Mouse (Mus musculus) monocyte, adult 2 months (primary cell): ENCODE results near the gene Gpr157.

Experiments used
- DNase-seq, 2 experiments: peaks; one replicate each; pipeline ENCODE4 v3.0.0; 2022; ENCODE audit warnings: low spot score in 2 of 2, low read depth in 1 of 2

Gpr157 gene

DNA sequence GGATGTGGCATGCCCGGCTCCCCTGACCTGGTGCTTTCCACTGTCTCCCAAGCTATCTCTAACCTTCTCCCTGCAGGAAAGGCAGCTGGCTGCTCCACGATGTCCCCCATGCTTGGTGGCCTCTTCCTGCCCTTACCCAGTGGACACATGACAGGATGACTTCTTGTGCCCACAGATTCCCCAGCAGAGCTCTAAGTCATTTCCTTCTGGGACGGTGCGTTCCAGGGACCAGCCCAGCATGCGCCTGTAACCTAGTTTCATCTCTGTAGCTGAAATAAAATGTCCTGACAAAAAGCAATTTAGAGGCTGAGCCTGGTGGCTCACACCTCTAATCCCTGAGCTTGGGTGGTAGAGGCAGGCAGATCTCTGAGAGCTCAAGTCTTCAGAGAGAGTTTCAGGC is 19.5 kb downstream of the Gpr157 start:
- DNase-seq, result no peak

DNA sequence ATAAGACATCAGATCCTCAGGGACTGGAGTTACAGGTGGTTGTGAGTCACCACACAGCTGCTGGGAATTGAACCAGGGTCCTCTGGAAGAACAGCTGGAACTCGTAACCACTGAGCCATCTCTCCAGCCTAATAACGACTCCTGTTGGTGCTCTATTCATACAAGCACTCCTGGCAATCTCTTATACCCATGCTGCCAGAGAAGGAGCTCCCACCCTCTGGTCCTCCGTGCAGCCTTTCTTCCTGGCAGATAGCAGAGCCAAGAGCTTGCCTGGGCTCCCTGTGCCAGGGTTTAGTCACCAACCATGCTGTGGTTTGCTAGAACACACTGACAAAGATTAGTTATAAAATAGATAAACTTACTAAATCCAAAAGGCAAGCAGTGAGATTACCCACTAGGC is 22.5 kb downstream of the Gpr157 start:
- no peak for DNase-seq

DNA sequence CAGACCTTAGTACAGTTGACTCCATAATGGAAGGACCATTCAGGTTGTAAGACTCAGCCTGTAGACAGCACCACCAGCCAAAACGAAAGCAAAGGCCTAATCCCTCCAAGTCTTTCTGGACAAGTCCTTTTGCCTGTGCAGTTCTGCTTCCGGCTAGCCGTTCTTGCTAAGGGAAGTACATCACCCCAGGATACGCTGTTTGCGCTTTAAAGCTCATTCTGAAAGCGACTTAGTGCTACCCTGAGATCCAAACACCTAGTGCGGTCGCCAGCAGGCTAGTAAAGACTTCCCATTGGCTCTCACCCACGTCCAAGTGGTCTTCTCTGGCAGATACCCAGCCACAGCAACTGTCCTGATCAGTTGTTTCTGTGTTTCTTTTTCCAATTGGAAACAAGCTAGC is 23.2 kb downstream of the Gpr157 start:
- DNase-seq, result no peak

DNA sequence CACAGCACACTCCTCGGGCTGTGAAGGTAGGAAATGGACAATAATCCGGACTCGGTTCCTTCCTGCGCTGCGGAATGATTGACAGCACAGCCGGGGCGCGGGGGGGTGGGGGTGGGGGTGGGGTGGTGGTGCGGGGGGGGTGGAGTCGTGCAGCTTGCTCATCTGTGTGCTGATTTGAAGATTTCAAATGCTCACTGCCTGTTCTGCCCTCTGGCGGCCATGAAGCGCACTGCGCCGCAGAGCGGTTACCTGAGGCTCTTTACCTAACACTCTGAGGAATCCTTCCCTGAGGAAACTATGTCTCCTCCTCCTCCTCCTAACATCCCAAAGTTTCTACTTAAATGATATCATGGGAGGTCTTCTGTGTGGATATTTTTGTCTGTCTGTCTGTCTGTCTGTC is 25.7 kb downstream of the Gpr157 start:
- DNase-seq, result peak in 1 of 2 experiments; percentile 34

DNA sequence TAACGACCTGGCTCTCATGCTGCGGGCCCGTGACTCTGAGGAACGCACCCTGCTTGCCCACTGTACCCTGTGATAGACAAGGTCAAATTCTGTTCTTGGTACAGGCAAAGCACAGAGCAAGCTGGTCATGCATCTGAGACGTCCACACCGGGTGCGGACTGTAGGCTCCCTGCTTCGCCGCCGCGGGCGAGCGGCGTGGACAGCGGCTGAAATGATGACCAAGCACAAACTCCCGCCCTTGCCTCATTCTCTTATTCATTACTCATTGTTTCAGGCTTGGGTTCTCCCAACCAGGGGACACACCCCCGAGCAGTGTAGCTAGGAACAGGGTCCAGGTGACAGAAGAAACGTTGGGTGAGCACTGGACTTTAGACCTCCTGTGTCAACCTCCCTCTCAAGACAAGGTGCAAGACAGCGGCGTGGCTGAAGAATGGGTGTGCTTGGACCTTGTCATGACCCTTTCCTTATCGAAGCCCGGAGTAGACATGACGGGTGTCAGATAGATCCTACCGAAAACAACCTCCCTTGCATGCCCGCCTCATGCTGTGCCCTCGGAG is 27.4 kb downstream of the Gpr157 start:
- no peak for DNase-seq

DNA sequence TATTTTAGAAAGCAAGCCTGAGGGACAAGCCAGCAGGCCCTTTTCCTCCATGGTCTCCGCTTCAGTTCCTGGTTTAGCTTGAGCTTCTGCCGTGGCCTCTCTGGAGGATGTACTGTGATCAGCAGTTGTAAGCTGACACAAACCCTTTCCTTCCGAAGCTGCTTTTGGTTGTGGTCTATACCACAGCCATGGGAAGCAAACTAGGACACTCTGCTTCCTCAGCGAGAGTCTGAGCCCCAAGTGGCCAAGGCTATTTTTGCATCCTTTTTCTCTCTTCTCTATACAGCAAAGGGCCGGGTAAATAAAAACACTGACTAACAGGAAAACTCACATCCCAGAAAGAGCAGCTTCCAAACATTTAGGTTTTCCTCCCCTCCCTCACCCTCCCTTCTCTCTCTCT is 30.1 kb downstream of the Gpr157 start:
- no peak for DNase-seq

DNA sequence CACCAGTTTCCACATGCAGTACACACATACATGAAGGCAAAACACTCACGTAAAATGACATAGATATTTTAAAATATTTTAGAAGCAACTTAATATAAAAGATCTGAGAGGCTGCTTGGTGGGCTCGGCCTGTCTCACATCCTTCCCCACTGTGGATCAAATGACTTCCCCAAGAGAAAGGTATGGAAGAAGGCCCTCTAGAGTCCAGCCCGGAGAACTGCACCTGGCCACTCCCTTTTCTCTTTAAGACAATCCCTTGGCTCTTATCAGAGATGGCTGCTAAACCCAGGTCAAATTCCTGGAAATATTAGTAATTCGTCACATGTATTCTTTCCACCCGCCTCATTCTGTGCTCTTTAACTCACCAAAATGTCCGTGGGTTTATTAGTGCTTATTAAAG is 31.0 kb downstream of the Gpr157 start:
- no peak for DNase-seq

DNA sequence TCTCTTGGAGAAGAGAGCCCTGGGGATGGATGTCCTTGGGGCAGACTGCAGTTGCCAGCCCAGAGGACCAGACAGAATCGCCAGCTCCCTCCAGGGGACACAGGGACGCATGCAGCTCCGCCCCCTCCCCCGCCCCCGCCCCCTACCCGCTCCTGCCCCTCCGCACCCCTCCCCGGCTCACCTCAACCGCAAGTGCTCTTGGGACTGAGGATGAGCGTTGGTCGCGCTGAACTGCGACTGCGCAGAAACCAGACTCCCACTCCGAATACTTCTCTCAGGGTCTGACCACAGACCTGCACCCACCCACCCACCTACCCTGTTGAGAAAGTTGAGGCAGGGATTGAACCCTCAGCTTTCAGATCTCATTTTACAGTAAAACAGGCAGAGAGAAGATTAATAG is 31.9 kb downstream of the Gpr157 start, which contains the start of gene Slc2a5:
Slc2a5 (plus strand) TSS at position 229 of the 400 bp plus-strand sequence.
- DNase-seq, result no peak

DNA sequence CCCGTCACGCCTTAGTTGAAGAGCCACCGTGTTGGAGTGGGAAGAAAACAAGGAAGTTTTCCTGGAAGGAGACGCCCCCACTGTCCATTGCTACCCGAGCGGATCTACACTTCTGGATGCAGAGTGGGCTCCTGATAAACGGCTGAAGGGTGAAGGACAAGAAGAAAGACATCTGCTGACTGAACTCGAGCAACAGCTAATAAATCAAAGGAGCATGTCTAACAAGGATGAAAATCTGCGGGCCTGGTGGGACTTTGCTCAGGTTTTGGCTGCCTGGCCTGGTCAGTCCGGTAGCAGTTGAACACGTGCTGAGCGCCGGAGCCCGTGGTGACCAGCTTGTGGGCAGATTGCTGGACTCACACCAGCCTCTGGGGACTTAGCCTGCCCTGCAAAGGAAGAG is 32.5 kb downstream of the Gpr157 start:
- DNase-seq, result no peak

DNA sequence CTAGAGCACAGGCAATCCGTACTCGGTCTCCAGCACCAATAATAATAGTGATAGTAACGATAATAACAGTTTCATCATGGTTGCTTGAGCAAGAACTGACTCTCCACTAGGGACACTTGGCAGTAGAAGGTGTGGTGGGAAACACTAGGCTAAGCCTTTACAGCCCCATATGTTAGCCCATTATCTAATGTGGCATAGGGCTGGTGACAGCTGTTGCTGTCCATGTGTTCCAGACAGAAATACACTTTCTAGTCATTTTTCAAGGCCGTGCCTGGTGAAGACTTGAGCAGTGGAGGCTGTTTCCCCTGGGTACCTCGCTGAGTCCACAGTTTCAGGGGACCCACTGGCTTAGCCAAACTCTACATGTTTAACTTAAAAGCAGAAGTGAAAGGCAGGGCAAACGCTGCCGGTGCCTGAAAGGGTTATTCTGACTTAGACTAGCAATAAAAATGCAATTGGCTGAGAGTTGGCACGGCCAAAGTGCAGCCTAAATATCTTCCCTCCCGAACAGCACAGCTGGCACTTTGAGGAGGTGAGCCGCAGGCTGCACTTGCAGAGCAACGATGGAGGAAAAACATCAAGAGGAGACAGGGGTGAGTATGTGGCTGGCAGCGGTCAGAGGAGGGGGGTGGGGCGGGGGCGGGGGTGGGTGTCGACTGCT is 33.1 kb downstream of the Gpr157 start:
- peak in 1 of 2 experiments; percentile 28 for DNase-seq

DNA sequence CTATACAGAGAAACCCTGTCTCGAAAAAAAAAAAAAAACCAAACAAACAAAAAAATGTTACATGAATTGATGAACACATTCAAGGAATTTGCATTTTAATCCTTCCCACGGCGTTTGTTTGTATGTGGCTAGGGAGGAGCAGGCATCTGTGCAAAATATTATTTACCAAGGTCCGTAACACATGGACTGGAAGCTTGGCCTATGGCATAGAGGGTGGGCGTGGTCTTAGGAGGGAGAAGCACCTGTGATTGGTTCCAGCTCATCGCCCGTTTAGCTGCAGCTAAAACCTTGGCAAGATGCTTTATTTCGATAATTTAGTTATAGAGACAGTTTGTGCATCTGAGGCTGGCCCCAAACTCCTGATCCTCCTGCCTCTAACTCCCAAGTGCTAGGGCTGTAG is 34.3 kb downstream of the Gpr157 start:
- DNase-seq, result no peak

DNA sequence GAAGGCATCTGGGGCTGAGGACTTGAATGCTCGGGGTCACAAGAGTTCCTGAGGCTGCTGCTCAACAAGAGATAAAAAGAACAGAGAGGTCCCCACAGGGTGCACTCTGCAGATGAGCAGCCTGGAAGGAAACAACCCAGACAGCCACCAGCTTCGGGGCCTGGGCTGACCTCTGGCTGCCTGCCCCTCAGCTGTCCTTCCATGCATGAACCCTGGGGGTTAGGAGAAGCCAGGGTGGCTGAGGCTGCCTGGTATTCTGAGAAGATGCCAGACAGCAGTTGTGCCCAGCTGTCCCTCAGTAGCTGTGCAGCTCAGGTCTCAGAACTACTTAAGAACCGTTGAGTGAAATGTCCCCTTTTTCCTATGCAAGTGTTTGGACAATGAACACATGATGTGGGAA is 35.3 kb downstream of the Gpr157 start:
- DNase-seq, result no peak

DNA sequence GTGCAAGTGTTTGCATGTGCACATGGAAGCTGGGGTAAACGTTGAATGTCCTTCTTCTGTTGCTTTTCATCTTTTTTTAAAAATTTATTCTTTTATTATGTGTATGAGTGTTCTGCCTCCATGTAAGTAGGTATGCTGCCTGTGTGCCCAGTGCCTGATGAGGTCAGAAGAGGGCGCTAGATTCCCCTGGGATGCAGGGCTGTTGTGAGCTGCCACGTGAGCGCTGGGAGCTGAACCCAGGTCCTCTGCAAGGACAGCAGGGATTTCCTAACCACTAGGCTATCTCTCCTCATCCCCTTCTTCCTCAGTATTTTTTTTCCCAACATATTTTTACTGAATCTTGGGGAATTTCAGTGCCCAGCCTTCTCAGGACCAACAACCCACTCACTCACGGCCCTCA is 39.2 kb downstream of the Gpr157 start:
- no peak for DNase-seq

DNA sequence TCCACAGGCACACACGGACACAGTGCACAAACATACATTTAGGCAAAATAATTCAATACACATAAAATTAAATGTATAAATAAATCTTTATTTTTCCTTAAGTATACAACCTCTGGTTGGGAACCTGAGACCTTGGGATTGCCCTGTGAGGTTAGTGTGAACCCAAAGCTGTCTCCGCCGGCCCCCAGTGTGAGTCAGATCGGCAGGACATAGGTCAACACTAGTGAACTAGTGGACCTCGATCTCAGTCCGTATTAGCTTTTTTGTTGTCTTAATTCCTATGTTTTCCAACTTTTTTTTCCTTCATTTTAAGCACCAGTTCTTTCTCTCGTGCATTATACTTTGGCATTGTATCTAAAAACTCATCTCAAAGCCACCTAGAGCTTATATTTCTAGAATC is 40.7 kb downstream of the Gpr157 start:
- no peak for DNase-seq

DNA sequence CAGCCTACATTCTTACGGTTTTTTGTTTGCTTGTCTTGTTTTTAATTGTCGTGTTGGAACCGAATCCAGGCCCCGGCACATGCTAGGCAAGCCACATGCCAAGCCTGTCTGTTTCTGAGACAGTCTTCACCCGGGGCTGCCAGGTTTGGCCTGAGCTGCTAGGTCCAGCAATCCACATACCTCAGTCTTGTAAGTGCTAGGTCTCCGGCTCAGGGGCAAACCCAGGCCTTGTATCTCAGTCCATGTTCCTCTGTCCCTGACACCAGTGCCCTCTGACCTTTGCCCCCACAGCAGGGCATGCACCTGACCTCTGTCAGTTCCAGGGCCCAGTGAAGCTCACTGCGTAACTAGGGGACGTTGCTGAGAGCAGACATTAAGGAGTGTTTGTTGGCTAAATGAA is 41.4 kb downstream of the Gpr157 start:
- DNase-seq, result no peak

DNA sequence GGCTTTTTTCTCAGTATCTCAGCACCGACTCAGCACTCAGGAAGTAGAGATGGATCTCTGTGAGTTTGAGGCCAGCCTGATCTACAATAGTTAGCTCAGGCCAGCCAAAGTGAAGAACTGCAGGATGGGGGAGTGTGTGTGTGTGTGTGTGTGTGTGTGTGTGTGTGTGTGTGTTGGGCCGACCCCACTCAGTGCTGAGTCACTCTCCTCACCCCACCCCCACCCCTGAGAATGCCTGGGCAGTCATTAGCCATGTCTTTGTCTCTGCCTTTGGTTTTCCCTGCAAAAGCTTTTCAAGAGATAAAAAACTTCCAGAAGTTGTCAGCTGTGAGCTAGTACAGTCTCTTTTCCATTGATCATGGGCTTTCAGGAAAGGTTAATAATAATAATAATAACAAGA is 43.5 kb downstream of the Gpr157 start:
- no peak for DNase-seq

DNA sequence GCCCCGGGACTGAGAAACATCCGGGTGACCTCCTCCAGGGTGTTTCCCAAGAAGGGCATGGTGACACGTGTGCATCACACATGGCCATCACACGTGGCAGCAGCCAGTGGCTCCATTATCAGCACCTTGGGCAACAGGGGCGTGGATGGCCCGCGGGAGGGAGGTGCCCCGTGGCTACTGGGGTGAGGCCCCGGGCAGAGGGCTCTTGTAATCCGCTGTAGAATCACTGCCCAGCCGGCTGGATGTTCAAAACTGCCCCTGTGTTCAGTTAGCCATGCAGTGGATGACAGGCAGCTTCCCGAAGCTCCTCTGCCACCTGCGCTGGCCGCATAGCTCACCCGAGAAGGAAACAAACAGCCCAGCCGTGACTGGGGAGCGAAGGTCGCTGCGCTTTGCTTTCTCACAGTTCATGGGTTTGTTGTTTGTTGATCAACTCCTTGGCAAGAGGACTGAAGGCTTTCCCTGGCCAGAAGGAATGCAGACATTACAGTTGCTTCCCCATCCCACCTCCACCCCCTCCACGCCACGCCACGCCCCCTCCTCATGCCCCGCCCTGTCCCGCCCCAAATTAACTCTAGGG is 45.6 kb downstream of the Gpr157 start:
- DNase-seq, result peak in 1 of 2 experiments; percentile 9

DNA sequence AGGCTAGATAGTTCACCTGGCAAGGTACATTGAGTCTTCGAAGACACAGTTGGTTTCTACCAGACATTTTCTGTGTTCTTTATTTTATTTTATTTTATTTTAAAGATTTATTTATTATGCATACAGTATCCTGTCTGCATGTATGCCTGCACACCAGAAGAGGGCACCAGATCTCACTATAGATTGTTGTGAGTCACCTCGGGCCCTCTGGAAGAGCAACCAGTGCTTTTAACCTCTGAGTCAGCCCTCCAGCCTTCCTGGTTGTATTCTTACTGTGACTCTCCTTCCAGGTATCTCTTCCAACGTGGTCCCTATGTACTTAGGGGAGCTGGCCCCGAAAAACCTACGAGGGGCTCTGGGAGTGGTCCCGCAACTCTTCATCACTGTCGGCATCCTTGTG is 48.1 kb downstream of the Gpr157 start:
- no peak for DNase-seq

DNA sequence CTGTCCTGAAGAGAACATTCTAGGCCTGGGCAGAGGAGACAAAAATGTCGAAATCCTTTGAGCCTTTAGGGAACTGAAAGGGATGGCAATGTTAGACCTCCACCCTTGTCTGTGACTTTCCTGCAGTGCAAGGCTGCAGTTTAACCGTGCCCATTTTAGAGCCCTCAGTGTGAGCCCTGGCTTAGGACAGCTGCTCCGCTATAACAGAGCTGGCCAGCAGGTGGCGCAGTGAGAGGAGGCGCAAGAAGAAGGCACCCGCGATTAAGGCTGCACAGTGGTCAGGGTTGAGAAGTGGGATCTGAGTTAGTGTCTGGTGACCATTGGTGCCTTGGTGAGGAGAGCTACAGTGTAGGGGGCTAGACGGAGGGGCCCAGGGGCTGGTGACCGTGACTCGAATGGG is 49.5 kb downstream of the Gpr157 start:
- peak; percentile 51 to 71 for DNase-seq

DNA sequence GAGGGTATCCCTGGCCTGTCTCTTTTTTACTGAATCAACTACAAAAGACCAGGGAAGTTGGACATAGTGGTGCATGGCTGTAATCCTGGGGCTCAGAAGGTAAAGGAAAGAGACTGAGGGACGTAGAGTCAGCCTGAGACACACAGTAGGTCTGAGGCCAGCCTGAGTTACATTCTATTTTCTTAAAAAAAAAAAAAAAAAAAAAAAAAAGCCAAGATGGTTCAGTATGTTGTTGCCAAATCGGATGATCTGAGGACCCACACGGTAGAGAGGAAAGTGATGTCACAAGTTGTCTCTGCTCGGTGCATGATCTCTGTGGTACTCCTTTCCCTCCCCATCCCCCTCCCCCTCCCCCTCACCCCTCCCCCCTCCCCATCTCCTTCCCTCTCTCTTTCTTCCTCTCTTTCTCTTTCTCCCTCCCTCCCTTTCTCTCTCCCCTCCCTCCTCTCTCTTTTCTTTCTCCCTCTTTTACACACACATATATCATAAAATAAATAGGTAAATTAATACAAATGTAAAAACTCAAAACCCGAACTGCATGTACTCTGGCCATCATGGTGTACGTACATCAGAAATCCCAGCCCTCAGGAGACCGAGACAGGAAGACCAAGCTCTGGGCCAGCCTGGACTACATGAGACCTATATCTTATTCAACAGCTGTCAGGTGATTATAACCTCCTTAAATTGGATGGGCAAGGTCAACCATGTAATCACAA is 50.4 kb downstream of the Gpr157 start:
- no peak for DNase-seq

DNA sequence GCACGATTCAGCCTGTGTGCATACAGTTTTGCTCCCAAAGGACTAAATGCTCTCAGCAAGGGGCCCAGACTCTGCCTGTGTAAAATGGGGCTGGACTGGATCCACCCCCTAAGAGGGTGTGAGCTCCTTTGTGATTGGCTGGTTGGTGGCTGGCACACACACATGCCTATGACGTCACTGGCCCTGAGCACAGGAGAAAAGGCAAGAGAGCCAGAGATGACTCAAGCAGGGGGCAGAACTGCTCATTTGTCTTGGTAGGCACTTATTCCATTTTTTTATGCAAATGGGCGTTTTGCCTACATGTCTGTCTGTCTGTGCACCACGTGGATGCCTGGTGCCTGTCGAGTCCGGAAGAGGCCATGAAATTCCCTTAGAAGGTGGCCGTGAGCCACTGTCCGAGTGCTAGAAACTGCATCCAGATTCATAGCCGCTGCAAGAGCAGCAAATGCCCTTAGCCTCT is 50.9 kb downstream of the Gpr157 start:
- peak in 1 of 2 experiments; percentile 21 for DNase-seq

DNA sequence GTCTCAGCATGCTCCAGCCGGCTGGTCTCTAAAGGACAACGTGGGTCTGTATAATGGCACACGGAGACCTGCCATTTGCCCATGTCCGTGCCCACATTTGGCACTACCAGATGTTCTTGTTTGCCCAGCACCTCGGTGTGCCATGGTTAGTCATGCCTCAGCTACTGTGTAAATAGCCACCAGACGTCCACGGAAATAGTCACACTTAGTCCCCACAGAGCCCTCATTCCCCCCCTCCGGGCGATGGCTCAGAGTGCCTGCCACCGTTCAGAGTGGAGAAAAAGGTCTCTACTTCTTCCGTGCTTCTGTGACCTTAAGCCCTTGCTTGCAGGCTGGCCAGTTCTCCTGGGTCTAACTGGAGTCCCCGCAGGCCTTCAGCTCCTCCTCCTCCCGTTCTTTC is 51.9 kb downstream of the Gpr157 start:
- no peak for DNase-seq
